10 mouse cellular contexts compared by ENCODE assay signal in the genomic region with DNA sequence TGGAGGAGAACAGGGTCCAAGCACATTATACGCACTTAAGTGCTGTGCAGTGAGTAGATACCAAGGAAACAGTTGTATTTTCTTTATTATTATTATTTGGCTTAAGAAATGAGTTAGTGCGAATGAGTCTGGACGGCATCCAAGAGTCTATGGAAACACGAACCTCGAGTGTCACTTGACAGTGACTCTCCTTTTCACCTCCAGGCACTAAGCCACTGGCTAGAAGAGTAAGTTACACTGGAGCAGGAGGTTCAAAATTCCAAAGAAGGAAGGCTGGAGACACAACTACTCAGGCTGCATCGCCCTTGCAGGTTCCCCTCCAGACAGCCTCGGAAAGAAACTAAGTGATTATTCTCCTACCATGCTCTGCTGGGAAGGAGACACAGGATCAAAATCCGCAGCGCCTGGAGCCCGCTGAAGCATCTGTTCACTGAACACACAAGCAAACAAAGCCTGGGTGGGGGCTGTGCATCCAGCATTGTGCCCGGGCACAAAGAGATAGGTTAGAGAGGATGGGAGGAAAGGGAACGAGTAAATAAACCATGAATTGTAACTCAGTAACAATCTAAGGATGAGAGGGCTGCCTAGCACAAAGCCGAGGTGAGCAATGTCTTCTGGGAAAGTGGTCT. TPM values are rescaled to one million over a fixed set of nuclear protein-coding genes. Genes with fewer than 3 reads are reported as not detected.
DNase-seq lines count a peak whose midpoint lies in the region; ATAC-seq and TF ChIP-seq lines count a peak whose summit lies in the region.
"Had no signal": no experiment of that assay in that cellular context is flagged by ENCODE, and none has a peak within 500 bp of the region (broad histone marks: within the 10 kb centered on the region; RNA-seq: fewer than 3 reads in every experiment).

No protein-coding gene starts in this region.

- no peak for TF ChIP-seq EP300 in lung, postnatal 0 days (IDR thresholded peaks at IDR 0.05)

- peak; percentile 42 for DNase-seq in retina, postnatal 1 day
- no peak for DNase-seq in retina, embryonic 14.5 days (ENCODE audit: low spot score)
- DNase-seq in forebrain, embryonic 14.5 days (ENCODE audit: low spot score) = peak; percentile 48
- DNase-seq in lung, postnatal 0 days (ENCODE audit: low spot score) = peak; percentile 81
- DNase-seq in urinary bladder, postnatal 10 days (ENCODE audit: low spot score) = no peak
- DNase-seq in heart, postnatal 25 days (ENCODE audit: low spot score) = no peak
- DNase-seq in urinary bladder, postnatal 14 days (ENCODE audit: low spot score) = no peak
- DNase-seq: embryo, embryonic 11 days; kidney, postnatal 10 days; liver, postnatal 0 days had no signal

- no peaks in the 10 kb centered on the region for H3K4me1 ChIP-seq in forebrain, embryonic 14.5 days (ENCODE audit: control insufficient read depth, insufficient read depth, low read length)
- no peaks in the 10 kb centered on the region for H3K4me1 ChIP-seq in lung, postnatal 0 days (ENCODE audit: insufficient read depth, low read depth, low read length)

- no peaks in the 10 kb centered on the region for H3K27me3 ChIP-seq in forebrain, embryonic 14.5 days (replicated peaks; ENCODE audit: control insufficient read depth, insufficient read depth, low read length)
- H3K27me3 ChIP-seq in lung, postnatal 0 days (replicated peaks; ENCODE audit: insufficient read depth, low read length) = no peaks in the 10 kb centered on the region

- no peak overlapping the region for H3K4me3 ChIP-seq in forebrain, embryonic 14.5 days (ENCODE audit: low read depth, low read length)
- no peak overlapping the region for H3K4me3 ChIP-seq in lung, postnatal 0 days (ENCODE audit: low read depth, low read length)

- peak; percentile 46; the same call in 1 of the 2 replicates for ATAC-seq in forebrain, embryonic 14.5 days
- peak; percentile 62 for ATAC-seq in lung, postnatal 0 days
- ATAC-seq: liver, postnatal 0 days had no signal

- no peaks in the 10 kb centered on the region for H3K36me3 ChIP-seq in forebrain, embryonic 14.5 days (ENCODE audit: control insufficient read depth, insufficient read depth, low read length)
- no peaks in the 10 kb centered on the region for H3K36me3 ChIP-seq in lung, postnatal 0 days (ENCODE audit: insufficient read depth, low read length)

- H3K27ac ChIP-seq in forebrain, embryonic 14.5 days (ENCODE audit: low read depth, low read length) = 0 out of 2 replicates have a peak overlapping the region, but pooled peaks have one; percentile 14
- H3K27ac ChIP-seq in lung, postnatal 0 days (ENCODE audit: low read length) = no peak overlapping the region

- TF ChIP-seq CTCF in lung, postnatal 0 days (IDR thresholded peaks at IDR 0.05) = no peak

- H3K4me2 ChIP-seq in forebrain, embryonic 14.5 days (ENCODE audit: low read length) = 0 out of 2 replicates have a peak overlapping the region, but pooled peaks have one; percentile 5
- peak overlapping the region; percentile 38 for H3K4me2 ChIP-seq in lung, postnatal 0 days (replicated peaks; ENCODE audit: low read depth, low read length)

- H3K9me3 ChIP-seq in forebrain, embryonic 14.5 days (replicated peaks; ENCODE audit: control insufficient read depth, low read length) = no peaks in the 10 kb centered on the region
- H3K9me3 ChIP-seq in lung, postnatal 0 days (ENCODE audit: low read length) = no peaks in the 10 kb centered on the region

- H3K9ac ChIP-seq in forebrain, embryonic 14.5 days (ENCODE audit: low read length) = no peak overlapping the region
- H3K9ac ChIP-seq in lung, postnatal 0 days (replicated peaks; ENCODE audit: low read depth) = no peak overlapping the region
- H3K9ac ChIP-seq: liver, postnatal 0 days had no signal

- WGBS in forebrain, embryonic 14.5 days = 48% methylated on average over 13 of the region's 13 CpGs
- WGBS in lung, postnatal 0 days = 27% methylated on average over 13 of the region's 13 CpGs

- intact Hi-C loops in heart, postnatal 25 days (cut with DNase I) = no loop called here

RNA-seq across cellular contexts. Expression of a gene that starts 25.0 kb away (rescaled TPM):
- polyA plus RNA-seq in forebrain, embryonic 14.5 days (2014; fragmentation: Nextera tagmentation; extraction: Ambion mirVana) = 11.4 and 14.3 TPM in 2 replicates
- 24.4 and 27.8 TPM in 2 replicates for polyA plus RNA-seq in lung, postnatal 0 days (2015; fragmentation: Nextera tagmentation; extraction: Ambion mirVana)
- total RNA-seq in heart, postnatal 25 days (2021) = 10 to 100 TPM; 14.0 to 17.9 TPM

Comparison
In these comparisons a context has a peak if more than half of its experiments do, and no peak if none do; other contexts are left out.
1. DNase-seq: peak in retina, postnatal 1 day (single experiment), forebrain, embryonic 14.5 days (single experiment) and lung, postnatal 0 days (single experiment); none in retina, embryonic 14.5 days (single experiment), urinary bladder, postnatal 10 days (single experiment), heart, postnatal 25 days (single experiment) and urinary bladder, postnatal 14 days (single experiment).